Mouse (Mus musculus) embryonic fibroblast, embryonic 13.5 days (primary cell): ENCODE measurements around the gene Arih2.

Source experiments
- CTCF ChIP-seq: IDR thresholded peaks from 2 replicates; pipeline ENCODE4 v1.5.1; 2011; ENCODE audit warnings: mild to moderate bottlenecking, control low read depth, low read length, moderate library complexity, borderline replicate concordance; ENCODE audit not compliant: insufficient read depth
- POLR2A ChIP-seq: IDR thresholded peaks from 2 replicates; pipeline ENCODE4 v1.6.1; 2011; ENCODE audit warnings: low read depth, mild to moderate bottlenecking, control low read depth, low read length, moderate library complexity

DNA sequence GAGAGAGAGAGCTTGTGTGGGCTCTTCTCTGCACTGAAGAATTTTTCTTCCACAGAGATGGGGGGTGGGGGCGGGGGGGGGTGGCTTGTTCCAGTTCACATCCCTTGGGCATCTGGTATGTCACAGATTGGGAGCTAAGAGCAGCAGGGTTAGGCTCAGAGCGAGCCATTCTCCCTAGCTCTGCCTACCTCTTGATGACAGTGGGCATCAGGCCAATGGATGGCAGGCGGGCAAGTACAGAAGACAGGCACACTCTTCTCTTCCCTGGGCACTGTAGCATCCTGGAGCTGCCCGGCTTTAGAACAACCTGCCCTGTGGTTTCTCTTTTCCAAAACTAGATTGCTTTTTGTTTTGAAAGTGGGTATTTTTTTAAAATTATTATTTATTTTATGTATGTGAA is 57.7 kb downstream of the Arih2 start:
- TF ChIP-seq CTCF (no peak), POLR2A (no peak)
